Mouse (Mus musculus): ENCODE measurements at regions not wholly inside any gene's neighbourhood (a gene's known extent, or its start where the extent isn't known, plus 50 kb on each side); places are given as distances from the start of the nearest gene placed in this dataset.

DNA sequence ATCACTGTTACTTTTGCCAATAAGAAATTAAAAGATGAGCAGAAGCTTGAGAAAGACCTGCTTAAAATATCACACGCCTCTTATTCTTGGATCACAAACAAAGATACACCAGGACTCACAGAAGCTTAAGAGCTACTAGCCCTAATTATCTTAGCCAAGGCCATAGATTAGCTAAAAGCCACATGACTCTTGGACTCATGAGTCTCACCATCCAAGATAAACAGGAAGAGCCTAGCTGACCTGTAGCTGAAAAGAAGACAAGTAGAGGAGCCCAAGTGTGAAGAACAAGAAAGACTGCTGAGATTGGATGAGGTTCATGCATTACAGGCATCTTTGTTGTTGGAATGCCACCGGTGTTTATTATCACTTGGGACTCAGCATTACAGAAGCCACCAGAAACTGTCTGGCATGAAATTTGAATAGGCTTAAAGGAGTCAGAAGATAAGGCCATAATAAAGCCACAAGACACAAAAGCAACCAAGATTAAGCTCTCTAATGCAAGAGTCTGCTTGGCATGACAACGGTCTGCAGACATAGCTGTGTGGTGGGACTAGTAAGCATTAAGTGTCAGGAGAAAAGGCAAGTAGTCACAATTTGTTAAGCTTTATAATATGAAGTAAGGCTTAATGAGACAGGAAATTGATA lies 63.8 kb upstream of the Asb5 start:
- peak; percentile 60; the same call in 1 of the 2 replicates for ATAC-seq
- Histone ChIP-seq H3K9me3 (replicated peaks) (no peaks in the 10 kb centered on the region), H3K4me3 (no peak overlapping the region), H3K4me1 (peaks cover 17% of the 10 kb centered on the region), H3K27ac (no peak overlapping the region), H3K9ac (no peak overlapping the region), H3K36me3 (no peaks in the 10 kb centered on the region), H3K4me2 (0 out of 2 replicates have a peak overlapping the region, but pooled peaks have one; percentile 4), H3K27me3 (replicated peaks) (no peaks in the 10 kb centered on the region)
- WGBS (ENCODE audit: insufficient replicate concordance) = 21% methylated on average over 3 of the region's 3 CpGs
